Mouse (Mus musculus) erythroblast, embryonic 14.5 days (primary cell): Measurements from ENCODE around the gene Gm3072.
"Not testable (repeated sequence)": the region's sequence is repeated elsewhere in the genome, so short reads cannot be mapped to it uniquely, and the experiment has no call there.

Experiments
- GATA1 ChIP-seq: IDR thresholded peaks from 2 replicates; pipeline ENCODE4 v1.6.1; 2012; ENCODE audit warnings: low read length, inconsistent platforms, mixed read lengths
- TAL1 ChIP-seq: IDR thresholded peaks from 3 replicates; pipeline ENCODE4 v1.6.1; 2012; ENCODE audit warnings: low read length, inconsistent platforms, mixed read lengths

DNA sequence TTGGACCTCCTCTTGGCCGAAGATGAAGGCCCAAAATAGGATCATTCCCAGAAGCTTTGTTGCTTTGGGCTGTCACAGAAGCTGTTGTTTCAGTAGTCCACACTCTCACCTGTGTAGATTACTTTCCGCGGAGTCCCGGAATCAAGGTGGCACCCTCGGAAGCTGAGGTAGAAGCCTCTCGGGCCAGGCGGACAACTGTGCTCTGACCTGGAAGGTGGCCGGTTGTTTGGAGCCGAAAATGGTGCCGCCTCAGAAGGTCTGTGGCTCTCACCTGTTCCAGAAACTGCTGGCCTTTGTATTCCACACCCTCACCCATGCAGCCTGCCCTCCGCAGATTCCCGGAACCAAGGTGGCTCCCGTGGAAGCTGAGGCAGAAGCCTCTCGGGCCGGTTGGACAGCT is 23.5 kb downstream of the Gm3072 start:
- not testable (repeated sequence) for TF ChIP-seq GATA1, TAL1
